Mouse (Mus musculus): ENCODE results near the gene Igfl3.

Gene Igfl3

DNA sequence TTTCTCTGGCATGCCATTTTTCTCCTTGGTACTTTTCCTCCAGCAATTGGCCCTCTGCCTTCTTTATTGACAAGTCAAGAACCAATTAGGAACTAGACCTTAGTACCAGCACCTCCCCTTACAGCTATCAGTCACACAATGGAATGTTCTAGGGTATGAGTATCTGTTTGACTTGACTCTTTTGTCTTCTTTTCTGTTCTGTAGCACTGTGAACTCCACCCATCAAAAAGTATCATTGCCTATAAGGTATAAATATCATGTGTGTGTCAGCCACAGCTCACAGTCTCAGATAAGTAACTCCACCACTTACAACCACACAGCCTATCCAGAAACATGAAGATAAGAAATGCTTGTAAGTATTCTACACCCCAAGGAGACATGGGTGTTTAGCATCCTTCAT, at the start of gene Igfl3:
TSS of gene Igfl3 (plus strand) at position 301 of the 400 bp plus-strand sequence.
- DNase-seq = no peak

DNA sequence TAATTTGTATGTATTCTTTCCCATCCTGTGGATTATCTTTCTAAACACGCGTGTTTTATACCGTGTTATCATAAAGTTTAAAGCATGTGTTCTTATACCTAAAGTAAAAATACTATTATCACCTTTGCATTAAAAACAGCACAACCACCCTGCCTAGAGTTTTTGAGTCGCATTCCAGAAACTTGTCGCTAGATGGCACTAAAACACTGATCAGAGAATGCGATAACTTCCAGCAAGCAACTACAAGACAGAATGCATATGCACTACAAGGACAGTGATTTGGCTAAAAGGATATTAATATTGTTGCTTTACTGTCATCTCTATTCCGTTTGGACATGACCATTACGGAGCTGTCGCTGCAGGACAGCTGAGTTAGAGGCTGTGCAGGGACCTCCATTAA, 34.6 kb downstream of the Igfl3 start:
- no peak for DNase-seq

DNA sequence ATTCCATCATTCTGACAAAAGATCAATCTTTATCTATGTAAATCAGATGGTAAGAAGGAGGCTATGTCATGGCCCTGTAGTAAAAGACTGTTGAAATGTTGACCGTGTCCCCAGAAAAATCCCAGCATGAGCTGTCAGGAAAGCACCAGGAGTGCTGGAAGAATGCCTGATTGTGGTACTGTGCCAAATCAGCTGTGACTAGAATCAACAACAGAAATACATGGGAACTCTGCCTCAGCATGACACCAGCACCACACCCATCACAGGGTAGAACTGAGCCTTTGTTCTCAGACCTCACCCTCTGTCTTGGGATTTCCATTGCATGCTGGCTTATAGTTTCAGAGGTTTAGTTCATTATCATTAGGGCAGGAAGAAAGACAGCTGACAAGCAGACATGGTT, 38.4 kb downstream of the Igfl3 start:
- no peak for DNase-seq
